Mouse (Mus musculus): Measurements from ENCODE around the gene Ndst4.

- no peak for TF ChIP-seq CTCF (IDR thresholded peaks at IDR 0.05; ENCODE audit: low read depth)
- TF ChIP-seq EP300 (IDR thresholded peaks at IDR 0.05; ENCODE audit: low read depth) = no peak
These were observed 342.5 kb downstream of the Ndst4 start for GRCm38 (mm10) chr3:125746367-125746766.
